Mouse (Mus musculus) right cerebral cortex, postnatal 14 days (tissue): ENCODE data around the gene Usp2.

Experiments used
- DNase-seq: peaks from one replicate; pipeline ENCODE4 v3.0.0; 2022

Gene Usp2

DNA sequence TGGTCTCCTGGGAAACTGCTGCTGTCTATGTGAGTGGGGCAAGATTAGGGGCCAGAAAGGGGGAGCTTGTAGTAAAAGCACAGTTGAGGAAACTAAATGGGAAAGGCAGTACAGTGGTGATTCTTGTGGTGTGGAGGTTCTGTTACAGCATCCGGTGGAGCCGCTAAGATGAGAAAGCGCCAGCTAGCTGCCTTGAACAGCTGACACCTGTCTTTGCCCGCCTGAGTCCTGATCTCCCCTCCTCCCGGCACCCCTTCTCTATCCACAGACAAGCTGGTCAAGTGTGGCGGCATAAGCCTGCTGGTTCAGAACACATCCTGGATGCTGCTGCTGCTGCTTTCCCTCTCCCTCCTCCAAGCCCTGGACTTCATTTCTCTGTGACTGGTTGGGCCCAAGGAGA lies 19.8 kb upstream of the Usp2 start:
- no peak for DNase-seq

DNA sequence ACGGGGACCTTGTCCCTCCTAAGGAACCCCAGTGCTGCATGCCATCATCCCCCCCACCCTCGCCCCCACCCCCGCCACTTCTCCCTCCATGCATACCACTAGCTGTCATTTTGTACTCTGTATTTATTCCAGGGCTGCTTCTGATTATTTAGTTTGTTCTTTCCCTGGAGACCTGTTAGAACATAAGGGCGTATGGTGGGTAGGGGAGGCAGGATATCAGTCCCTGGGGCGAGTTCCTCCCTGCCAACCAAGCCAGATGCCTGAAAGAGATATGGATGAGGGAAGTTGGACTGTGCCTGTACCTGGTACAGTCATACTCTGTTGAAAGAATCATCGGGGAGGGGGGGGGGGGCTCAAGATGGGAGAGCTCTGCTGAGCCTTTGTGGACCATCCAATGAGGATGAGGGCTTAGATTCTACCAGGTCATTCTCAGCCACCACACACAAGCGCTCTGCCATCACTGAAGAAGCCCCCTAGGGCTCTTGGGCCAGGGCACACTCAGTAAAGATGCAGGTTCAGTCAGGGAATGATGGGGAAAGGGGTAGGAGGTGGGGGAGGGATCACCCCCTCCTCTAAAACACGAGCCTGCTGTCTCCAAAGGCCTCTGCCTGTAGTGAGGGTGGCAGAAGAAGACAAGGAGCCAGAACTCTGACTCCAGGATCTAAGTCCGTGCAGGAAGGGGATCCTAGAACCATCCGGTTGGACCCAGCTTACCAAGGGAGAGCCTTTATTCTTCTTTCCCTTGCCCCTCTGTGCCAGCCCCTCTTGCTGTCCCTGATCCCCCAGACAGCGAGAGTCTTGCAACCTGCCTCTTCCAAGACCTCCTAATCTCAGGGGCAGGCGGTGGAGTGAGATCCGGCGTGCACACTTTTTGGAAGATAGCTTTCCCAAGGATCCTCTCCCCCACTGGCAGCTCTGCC lies 19.0 kb upstream of the Usp2 start:
- DNase-seq, result no peak

GRCm38 (mm10) chr9:44048541-44049380 lies 18.1 kb upstream of the Usp2 start:
- DNase-seq, result no peak

DNA sequence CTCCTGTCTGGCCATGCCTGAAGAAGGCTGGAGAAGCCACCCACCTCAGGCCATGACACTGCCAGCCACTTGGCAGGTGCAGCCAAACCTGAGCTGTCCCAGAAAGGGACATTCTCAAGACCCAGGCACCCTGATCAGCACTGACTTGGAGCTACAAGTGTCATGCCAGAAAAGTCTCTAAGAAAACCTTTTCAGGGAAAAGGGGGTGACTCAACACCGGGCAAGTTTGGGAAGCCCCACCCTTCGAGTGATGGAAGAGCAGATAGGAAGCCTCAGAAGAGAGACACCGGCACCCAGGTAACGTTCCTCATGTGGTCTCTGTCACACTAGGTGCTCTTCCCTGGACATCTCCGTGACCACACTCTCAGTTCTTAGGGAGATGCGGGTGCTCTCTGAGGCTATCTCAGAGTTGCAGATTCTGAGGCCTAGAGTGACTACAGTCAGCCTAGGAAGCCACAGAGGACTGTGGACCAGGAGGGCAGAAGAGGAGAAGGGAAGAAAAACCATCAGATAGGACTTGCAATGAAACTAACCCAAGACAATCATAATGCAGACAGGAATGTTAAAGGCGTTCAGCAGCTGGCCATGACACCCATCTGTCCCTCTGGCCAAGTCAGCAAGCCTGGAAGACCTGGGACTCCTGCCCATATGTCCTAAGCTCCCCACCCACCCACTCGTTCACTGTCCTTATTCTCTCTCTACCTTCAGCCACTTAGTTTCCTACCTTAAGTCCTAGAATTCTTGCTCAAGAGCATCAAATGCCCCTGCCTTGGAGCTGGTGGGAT lies 17.2 kb upstream of the Usp2 start:
- no peak for DNase-seq

DNA sequence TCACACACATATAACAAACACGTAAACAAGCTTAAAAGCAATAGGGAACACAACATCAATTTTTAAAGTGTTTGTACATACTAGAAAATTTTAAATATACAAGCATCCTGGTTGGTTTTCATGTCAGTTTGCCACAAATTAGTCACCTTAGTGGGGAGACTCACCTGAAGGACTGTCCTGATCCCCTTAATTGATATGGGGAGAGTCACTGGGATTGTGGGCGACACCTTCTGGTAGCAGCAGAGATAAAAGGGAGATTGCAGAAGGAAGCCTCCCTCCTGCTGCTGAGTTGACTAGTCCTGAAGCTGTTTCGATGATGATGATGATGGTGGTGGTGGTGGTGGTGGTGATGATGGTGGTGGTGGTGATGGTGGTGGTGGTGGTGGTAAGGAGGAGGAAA lies 14.0 kb upstream of the Usp2 start:
- no peak for DNase-seq

GRCm38 (mm10) chr9:44053936-44054335 lies 12.9 kb upstream of the Usp2 start:
- DNase-seq, result no peak

DNA sequence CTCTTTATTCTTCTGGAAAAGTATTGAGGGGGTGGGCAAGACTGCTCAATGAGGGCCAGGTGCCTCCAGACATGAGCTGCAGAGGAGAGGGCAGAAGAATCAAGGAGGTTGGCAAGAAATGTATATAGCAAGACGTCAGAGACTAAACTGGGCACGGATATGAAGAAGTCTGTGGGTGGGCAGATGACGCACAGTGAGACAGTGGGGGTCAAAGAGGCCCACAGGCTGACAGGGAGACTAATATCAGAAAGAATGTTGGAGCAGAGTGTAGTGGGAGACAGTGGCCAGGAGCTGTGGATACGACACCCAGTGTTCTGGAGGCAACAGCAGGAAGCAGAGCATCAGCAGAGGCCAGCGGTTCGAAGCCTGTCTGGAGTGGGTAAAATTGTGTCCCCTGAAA lies 8.2 kb upstream of the Usp2 start:
- DNase-seq, result no peak

DNA sequence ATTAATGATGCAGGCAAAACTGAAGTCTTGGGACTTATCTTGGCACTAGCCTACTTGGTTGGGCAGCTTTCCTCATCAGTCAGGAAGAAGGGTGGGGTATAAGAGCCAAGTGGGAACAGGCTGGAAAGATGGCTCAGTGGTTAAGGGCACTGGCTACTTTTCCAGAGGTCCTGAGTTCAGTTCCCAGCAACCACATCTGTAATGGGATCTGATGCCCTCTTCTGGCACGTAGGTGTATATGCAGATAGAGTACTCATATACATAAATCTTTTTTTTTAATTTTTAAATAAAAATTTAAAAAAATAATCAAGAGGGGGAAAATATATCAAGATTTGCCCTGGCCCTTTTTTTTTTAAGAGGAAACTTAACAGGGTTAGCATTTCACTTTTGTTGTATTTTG lies 1.6 kb upstream of the Usp2 start:
- DNase-seq, result no peak

DNA sequence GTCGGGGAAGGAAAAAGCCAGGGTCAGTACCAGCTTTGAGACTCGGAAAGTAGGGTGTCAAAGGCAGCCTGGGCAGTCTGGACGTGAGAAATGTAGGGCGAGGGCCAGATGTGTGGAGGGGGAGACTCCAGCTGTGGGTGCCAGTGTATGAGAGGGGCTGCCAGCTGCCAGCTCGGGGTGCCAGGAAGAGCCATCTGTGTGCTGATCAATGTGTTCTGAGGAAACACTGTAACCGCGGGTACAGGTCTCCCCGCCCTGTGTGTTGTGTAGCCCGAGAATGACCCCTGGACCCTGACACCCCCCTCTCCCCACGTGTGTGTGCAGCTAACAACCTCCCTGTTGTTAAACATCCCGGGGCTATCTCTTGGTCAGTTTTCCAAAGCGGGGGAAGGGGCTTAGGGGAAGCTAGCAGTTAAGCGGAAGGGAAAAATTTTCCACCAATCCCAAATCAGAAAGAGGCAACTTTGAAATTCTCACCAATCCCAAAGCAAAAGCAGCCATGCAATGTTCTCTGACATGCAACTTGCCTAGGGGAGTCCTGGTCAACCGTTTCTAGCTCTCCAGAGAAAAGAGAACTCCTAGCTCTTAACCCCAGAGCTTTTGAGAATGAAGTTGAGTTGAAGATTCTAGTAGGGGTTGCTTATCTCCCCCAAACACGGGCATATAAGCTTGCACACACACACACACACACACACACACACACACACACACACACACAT lies 579 bp downstream of the Usp2 start:
- DNase-seq, result no peak

- no peak for DNase-seq
These were observed 1.1 kb downstream of the Usp2 start for GRCm38 (mm10) chr9:44067960-44068330.

DNA sequence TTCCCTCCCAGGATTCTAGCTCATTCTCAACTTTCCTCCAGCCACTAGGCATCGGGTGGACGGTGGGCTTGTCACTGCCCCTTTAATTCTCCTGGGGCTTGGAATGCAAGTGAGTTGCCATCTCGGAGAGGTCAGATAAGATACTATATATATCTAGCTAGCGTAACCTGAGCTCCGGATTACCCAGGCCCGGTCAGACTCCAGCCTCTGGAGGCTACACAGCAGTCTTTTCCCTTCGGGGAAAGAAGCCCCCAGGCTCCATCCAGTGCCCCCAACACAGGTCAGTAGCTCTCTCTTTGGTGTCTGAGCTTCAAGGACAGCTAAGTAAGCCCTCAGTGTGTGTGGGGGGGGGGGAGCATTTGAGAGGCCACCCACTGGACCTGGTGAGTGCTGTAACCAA lies 2.4 kb downstream of the Usp2 start:
- DNase-seq, result no peak

- DNase-seq, result no peak
These were observed 3.5 kb downstream of the Usp2 start for GRCm38 (mm10) chr9:44070113-44070843.

DNA sequence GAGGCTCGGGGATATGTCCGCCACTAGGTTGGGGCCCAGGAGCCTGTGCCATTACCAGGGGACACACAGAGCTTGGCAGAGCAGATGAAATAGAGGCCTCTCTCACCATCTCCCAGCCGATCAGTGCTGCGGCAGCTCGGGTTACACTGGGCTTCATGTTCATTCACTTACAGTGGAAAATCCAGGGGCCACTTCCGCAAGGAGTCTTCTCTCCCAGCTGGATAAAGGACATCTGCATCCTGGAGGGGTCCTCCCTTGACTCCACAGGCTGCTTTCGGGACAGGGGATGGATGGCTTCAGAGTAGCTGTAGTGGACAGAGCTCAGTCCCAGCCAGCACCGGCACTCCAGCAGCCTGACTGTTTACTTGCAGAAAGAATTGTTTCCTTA lies 4.0 kb downstream of the Usp2 start:
- no peak for DNase-seq

GRCm38 (mm10) chr9:44071914-44072598 lies 5.2 kb downstream of the Usp2 start:
- no peak for DNase-seq

GRCm38 (mm10) chr9:44072599-44072915 lies 5.7 kb downstream of the Usp2 start:
- DNase-seq, result no peak

GRCm38 (mm10) chr9:44073115-44073514 lies 6.3 kb downstream of the Usp2 start:
- DNase-seq, result no peak

GRCm38 (mm10) chr9:44074395-44075275 lies 7.8 kb downstream of the Usp2 start:
- DNase-seq, result no peak

- DNase-seq, result no peak
These were observed 8.6 kb downstream of the Usp2 start for GRCm38 (mm10) chr9:44075276-44075995.

GRCm38 (mm10) chr9:44075996-44076763 lies 9.4 kb downstream of the Usp2 start:
- DNase-seq, result no peak
